Mouse (Mus musculus): ENCODE results near the gene Gm37419. TPM values are rescaled to one million over a fixed set of nuclear protein-coding genes. Genes with fewer than 3 reads are reported as not detected.

Gene Gm37419
- not detected for polyA plus RNA-seq (2014; fragmentation: Illumina TruSeq; extraction: RNeasy Lipid Tissue Mini Kit (QIAGEN cat#74804); ENCODE audit: low read depth, low replicate concordance)

DNA sequence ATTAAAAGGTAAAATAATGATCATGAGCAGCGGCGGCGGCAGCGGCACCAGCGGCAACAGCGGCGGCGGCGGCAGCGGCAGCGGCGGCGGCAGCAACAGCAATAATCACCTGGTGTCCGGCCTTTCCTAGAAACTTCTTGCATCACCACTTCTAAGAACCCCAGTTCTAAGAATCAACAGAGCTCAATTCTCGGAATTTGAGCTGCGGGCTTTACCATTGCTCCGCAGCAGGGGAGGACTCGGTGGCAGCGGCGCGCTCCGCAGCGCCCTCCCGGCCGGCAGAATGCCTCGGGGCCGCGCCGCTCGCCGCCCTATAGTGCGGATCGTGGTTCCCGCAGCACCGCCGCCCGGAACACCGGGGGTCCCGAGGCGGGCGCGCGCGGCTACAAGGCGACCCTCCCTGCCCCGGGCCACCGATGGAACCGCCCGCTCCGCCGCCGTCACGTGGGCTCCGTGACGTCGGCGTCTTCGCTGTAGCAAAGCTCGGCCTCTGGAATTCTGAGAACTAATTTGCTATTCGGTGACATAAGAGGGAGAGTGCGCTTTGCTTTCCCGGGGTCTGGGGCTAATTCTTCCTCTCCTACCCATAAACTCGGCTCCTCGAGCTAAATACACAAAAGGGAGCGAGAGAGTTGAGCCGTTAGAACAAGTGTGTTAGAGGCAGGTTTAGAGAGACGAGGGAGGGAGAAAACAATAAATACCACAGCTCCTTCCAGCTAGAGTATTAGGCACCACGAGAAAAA, at the start of gene Gm37419, which contains the start of gene Bcl6:
Gene Gm37419 (plus strand): TSS at position 17 of the 743 bp plus-strand sequence.
Gene Bcl6 (minus strand): TSS at position 387 of the 743 bp plus-strand sequence.

Other genes starting within 250 kb of the Gm37419 start
- gene Sst, start 97.5 kb upstream of the Gm37419 start, polyA plus RNA-seq (2014; fragmentation: Illumina TruSeq; extraction: RNeasy Lipid Tissue Mini Kit (QIAGEN cat#74804); ENCODE audit: low read depth, low replicate concordance): not detected
- not detected for gene Rtp2, start 56.1 kb upstream of the Gm37419 start, polyA plus RNA-seq (2014; fragmentation: Illumina TruSeq; extraction: RNeasy Lipid Tissue Mini Kit (QIAGEN cat#74804); ENCODE audit: low read depth, low replicate concordance)
- 15.7 TPM for gene Bcl6, start 370 bp downstream of the Gm37419 start, polyA plus RNA-seq (2014; fragmentation: Illumina TruSeq; extraction: RNeasy Lipid Tissue Mini Kit (QIAGEN cat#74804); ENCODE audit: low read depth, low replicate concordance)

Data from heart, adult 10 weeks (tissue).